Mouse (Mus musculus) heart, embryonic 15.5 days (tissue): Measurements from ENCODE around the gene Smpdl3b. TPM values are rescaled to one million over a fixed set of nuclear protein-coding genes. Genes with fewer than 3 reads are reported as not detected.
"Not testable (repeated sequence)": the region's sequence is repeated elsewhere in the genome, so short reads cannot be mapped to it uniquely, and the experiment has no call there.

Experiments
- ATAC-seq: fragments of 200-750 bp; cut with Nextera tagmentation; replicated peaks from 2 replicates; pipeline ENCODE4 v1.8.0; 2017; ENCODE audit warnings: low read depth, moderate TSS enrichment; ENCODE audit not compliant: insufficient number of reproducible peaks, insufficient read depth, low FRiP score
- H3K27ac ChIP-seq: fragments of 300-500 bp; sonication (generic); 2 replicates; pipeline ENCODE4 v1.5.1; 2015; ENCODE audit warnings: mild to moderate bottlenecking, inconsistent platforms
- H3K27me3 ChIP-seq: fragments of 300-500 bp; sonication (generic); 2 replicates; pipeline ENCODE4 v1.6.1; 2015; ENCODE audit warnings: inconsistent platforms
- H3K36me3 ChIP-seq: fragments of 300-500 bp; sonication (generic); 2 replicates; pipeline ENCODE4 v1.6.1; 2015; ENCODE audit warnings: mild to moderate bottlenecking, inconsistent platforms
- H3K4me1 ChIP-seq: fragments of 300-500 bp; sonication (generic); replicated peaks from 2 replicates; pipeline ENCODE4 v1.6.1; 2015; ENCODE audit warnings: inconsistent platforms
- H3K4me2 ChIP-seq: fragments of 300-500 bp; sonication (generic); 2 replicates; pipeline ENCODE4 v1.6.1; 2015; ENCODE audit warnings: inconsistent platforms, mild to moderate bottlenecking, moderate library complexity
- H3K4me3 ChIP-seq: fragments of 300-500 bp; sonication (generic); 2 replicates; pipeline ENCODE4 v1.5.1; 2015; ENCODE audit warnings: mild to moderate bottlenecking, inconsistent platforms
- H3K9ac ChIP-seq: fragments of 300-500 bp; sonication (generic); 2 replicates; pipeline ENCODE4 v1.6.1; 2015; ENCODE audit warnings: mild to moderate bottlenecking, inconsistent platforms
- H3K9me3 ChIP-seq: fragments of 300-500 bp; sonication (generic); replicated peaks from 2 replicates; pipeline ENCODE4 v1.6.1; 2016; ENCODE audit warnings: inconsistent platforms
- WGBS: fragments of 180-500 bp; shearing (Covaris S2); methylation state at CpG from one replicate; pipeline ENCODE4 v1.1.7; 2015; ENCODE audit warnings: mixed read lengths; 5-methylcytosine and 5-hydroxymethylcytosine counted together
- polyA plus RNA-seq: library from polyadenylated mRNA; unstranded; fragments of >200 nt; fragmentation: Nextera tagmentation; extraction: Ambion mirVana; gene quantifications from 2 replicates; pipeline ENCODE4 v1.2.1, GENCODE M21; 2015

Gene Smpdl3b
- polyA plus RNA-seq, 1 experiment from 2014 or later, result 3.5 TPM

DNA sequence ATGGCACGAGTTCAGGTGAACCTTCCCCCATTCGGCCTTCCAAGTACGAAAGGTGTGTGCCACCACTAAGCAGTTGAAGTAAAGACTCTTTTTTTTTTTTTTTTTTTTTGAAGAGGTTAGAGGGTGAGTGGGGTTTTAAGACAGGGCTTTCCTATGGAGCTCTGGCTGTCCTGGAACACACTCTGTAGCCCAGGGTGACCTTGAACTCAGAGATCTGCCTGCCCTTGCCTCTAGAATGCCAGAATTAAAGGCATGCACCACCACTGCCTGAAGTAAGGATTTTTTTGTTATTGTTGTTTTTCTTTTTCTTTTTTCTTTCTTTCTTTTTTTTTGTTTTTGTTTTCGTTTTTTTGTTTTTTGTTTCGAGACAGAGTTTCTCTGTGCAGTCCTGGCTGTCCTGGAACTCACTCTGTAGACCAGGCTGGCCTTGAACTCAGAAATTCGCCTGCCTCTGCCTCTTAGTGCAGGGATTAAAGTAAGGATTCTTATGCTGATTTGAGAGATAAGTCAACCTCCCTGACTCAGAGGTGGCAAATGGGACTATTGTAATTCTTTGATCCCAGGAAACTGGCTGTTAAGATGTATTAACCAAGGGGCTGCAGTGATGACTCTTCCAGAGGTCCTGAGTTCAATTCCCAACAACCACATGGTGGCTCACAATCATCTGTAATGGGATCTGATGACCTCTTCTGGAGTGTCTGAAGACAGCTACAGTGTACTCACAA lies 7.6 kb downstream of the Smpdl3b start:
- WGBS, result 79% methylated on average over 6 of the region's 6 CpGs
- H3K9ac ChIP-seq, result no peak overlapping the region
- no peaks in the 10 kb centered on the region for H3K27me3 ChIP-seq
- H3K27ac ChIP-seq, result no peak overlapping the region
- no peaks in the 10 kb centered on the region for H3K9me3 ChIP-seq
- H3K4me2 ChIP-seq, result no peak overlapping the region
- no peak overlapping the region for H3K4me3 ChIP-seq
- ATAC-seq, result no peak
- no peaks in the 10 kb centered on the region for H3K36me3 ChIP-seq
- peaks cover 4% of the 10 kb centered on the region for H3K4me1 ChIP-seq

DNA sequence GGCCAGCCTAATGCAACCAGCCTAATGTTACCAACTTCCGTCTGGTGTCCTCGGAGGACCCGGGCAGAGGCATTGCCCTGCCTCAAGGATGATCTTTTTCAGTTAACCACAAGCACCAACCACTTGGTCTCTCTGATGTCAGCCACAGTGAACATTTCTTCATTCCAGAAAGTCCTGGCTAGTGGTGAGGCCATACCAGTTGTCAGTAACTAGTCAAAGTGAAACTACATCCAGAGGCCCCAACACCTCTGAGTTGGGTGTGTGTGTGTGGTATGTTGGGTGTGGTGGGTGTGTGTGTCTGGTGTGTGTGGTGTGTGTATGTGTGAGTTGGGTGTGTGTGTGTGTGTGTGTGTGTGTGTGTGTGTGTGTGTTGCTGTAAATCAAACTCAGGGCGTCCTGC lies 8.3 kb downstream of the Smpdl3b start:
- Histone ChIP-seq H3K9ac (no peak overlapping the region), H3K4me3 (no peak overlapping the region), H3K9me3 (no peaks in the 10 kb centered on the region), H3K36me3 (no peaks in the 10 kb centered on the region), H3K4me2 (no peak overlapping the region), H3K27me3 (no peaks in the 10 kb centered on the region), H3K4me1 (peaks cover 10% of the 10 kb centered on the region), H3K27ac (no peak overlapping the region)
- WGBS, result 89% methylated on average over 4 of the region's 4 CpGs
- ATAC-seq, result no peak

DNA sequence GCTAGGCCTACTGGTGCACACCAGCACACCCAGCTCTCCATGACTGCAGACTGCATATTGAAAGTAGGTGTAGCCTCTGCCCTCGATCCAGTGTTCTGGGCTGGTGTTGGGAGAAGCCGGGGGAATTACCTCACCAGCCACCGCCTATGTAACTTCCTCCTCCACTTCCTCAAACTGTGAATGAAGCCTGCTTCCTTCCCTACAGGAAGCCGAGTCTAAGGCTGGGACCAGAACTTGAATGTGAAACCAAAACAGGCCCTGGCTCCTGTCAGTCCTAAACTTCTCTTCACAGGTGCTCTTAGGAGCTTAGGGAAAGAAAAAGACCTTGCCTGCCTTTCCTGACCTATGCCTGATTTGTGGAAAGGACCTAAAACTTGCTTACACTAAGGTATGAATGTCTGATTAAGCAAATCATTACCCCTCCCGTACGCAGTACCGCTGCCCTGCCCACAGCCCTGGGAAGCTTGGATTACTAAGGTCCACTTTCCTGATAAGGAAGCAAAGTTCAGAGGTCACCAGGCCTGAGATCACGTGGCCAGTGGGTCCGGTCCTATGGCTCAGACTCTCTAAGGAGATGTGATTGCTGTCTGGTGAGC lies 9.3 kb downstream of the Smpdl3b start:
- no peak; the same call in 1 of the 2 replicates for ATAC-seq
- Histone ChIP-seq H3K4me1 (peaks cover 12% of the 10 kb centered on the region), H3K9ac (no peak overlapping the region), H3K4me2 (peak overlapping the region; percentile 42), H3K27me3 (no peaks in the 10 kb centered on the region), H3K9me3 (no peaks in the 10 kb centered on the region), H3K36me3 (no peaks in the 10 kb centered on the region), H3K4me3 (peak overlapping the region; percentile 20; the same call in 1 of the 2 replicates), H3K27ac (peak overlapping the region; percentile 50)
- WGBS, result 43% methylated on average over 9 of the region's 9 CpGs

DNA sequence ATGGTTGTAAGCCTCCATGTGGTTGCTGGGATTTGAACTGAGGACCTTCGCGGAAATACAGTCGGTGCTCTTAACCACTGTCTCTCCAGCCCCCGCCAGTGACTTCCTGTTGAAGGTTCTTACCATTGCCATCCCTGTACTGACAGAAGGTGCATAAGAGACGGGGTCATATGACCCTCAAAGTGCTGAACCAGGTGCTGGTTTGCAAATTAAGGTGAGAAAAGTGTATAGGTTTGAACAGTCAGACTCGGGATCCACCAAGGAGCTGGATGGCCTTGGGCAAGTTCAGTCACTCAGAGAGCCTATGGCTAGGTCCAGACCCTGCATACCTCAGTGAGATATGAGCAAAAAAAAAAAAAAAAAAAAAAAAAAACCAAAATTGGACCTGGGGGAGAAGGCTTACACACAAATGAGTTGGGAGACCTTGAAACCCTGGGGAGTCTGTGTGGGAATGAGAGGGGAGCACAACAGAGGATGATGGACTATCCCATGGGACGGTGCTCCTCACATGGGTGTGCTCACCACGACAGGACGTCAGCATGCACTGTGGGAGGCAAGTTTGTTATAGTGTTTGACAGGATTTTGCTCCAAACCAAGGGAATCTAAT lies 10.0 kb downstream of the Smpdl3b start:
- 81% methylated on average over 9 of the region's 9 CpGs for WGBS
- H3K4me2 ChIP-seq, result no peak overlapping the region
- no peaks in the 10 kb centered on the region for H3K27me3 ChIP-seq
- peak overlapping the region; percentile 50 for H3K27ac ChIP-seq
- H3K36me3 ChIP-seq, result no peaks in the 10 kb centered on the region
- H3K9me3 ChIP-seq, result no peaks in the 10 kb centered on the region
- no peak for ATAC-seq
- no peak overlapping the region for H3K4me3 ChIP-seq
- H3K4me1 ChIP-seq, result peaks cover 12% of the 10 kb centered on the region
- no peak overlapping the region for H3K9ac ChIP-seq

DNA sequence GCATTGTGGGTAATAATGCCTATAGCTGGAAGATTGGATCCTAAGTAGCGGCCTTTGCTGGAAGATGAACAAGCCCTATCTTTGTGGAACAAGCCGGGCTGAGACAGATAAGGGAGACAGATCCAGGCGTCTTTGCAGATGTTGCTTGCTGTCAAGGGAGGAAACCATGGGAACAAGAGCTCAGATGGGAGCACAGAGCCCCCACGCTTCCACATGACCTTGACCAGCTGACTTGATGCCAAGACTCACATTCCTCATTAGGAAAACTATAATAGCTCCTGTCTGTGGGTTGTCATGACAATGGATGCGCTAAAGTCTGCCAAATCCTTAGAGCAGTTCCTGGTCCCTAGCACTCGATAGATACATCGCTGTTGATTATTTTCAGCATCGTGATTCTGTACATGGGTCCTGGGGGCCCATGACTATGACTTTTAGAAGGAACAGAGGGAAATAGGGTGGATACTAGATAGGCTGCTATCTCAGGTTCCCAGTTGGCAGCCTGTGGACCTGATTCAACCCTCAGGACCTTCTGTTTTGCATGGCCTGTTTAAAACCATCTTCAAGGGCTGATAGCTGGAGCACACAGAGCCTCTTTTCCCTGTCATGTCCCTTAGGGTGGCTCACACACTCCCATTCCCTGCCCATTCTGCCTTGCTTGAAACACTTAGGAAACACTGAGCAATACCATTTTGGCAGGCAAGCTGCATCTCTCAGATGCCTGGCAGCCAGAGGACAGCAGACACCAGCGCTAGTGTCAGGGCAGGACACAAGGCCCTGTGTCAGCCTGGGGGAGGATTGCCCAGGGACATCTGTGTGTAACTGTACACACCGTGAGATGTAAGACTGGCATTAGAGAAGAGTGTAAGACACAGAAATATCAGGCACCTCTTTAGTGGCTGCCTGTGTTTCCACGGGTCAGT lies 12.8 kb downstream of the Smpdl3b start:
- H3K4me3 ChIP-seq, result no peak overlapping the region
- ATAC-seq, result no peak
- H3K27me3 ChIP-seq, result no peaks in the 10 kb centered on the region
- no peaks in the 10 kb centered on the region for H3K9me3 ChIP-seq
- peaks cover 12% of the 10 kb centered on the region for H3K4me1 ChIP-seq
- H3K4me2 ChIP-seq, result no peak overlapping the region
- no peaks in the 10 kb centered on the region for H3K36me3 ChIP-seq
- no peak overlapping the region for H3K9ac ChIP-seq
- WGBS, result 47% methylated on average over 11 of the region's 11 CpGs
- no peak overlapping the region for H3K27ac ChIP-seq

DNA sequence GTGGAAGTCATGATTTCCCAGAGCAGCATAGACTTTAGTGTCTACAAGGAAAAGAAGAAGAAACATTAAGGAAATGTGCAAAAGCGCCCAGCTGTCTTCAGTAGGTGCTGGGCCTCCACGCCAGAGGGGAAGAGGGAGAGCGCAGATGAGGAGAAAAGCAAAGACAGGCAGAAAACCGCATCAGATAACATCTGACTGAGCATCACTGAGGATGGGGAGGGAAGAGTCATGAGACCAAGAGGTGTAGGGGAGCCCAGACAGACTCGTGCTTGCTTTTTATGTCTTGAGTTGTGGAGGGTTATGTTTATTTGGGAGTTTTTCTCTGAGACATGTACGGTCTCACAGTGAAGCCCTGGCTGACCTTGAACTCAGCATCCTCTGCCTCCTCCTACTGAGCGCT lies 15.6 kb downstream of the Smpdl3b start:
- 84% methylated on average over 7 of the region's 7 CpGs for WGBS
- no peak overlapping the region for H3K4me3 ChIP-seq
- no peak overlapping the region for H3K4me2 ChIP-seq
- peaks cover 12% of the 10 kb centered on the region for H3K4me1 ChIP-seq
- no peak overlapping the region for H3K27ac ChIP-seq
- no peak overlapping the region for H3K9ac ChIP-seq
- no peaks in the 10 kb centered on the region for H3K36me3 ChIP-seq
- H3K27me3 ChIP-seq, result no peaks in the 10 kb centered on the region
- no peak for ATAC-seq
- no peaks in the 10 kb centered on the region for H3K9me3 ChIP-seq

DNA sequence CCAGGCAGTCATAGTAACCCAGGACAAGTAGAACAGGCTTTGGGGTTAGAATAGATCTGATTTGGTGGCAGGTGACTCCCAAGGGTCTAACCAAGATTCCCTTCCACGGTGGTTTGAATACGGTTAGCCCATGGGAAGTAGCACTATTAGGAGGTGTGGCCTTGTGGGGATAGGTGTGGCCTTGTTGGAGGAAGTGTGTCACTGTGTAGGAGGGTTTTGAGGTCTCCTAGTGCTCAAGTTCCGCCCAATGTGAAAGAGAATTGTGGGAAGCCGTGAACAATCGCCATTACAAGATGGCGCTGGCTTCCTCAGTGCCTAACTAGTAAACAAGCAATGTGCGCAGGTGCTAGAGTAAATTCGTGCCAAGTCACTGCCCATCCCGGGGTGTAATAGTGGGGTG lies 19.9 kb downstream of the Smpdl3b start:
- not testable (repeated sequence) for H3K4me2 ChIP-seq, H3K27me3 ChIP-seq, H3K4me1 ChIP-seq, H3K9me3 ChIP-seq, H3K36me3 ChIP-seq, H3K4me3 ChIP-seq, ATAC-seq, H3K9ac ChIP-seq, H3K27ac ChIP-seq
- 87% methylated on average over 9 of the region's 9 CpGs for WGBS

DNA sequence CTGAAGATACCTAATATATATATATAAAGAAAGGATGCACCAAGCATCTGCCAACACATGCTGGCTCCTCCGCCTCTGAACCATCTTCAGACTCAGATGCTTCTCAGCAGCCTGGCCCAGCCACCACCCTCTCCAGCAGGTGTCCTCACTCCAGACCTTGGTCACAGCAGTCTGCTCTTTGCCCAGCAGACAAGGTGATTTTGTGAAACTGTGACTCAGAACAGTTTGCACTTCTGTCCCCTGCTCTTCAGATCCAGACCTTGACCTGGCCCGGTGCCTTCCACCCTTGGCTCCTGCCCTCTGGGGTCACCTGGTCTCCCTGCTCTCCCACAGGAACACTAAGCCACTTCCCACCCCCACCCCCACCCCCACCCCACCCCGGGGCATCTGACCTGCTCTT lies 21.2 kb downstream of the Smpdl3b start:
- Histone ChIP-seq H3K9me3 (no peaks in the 10 kb centered on the region), H3K9ac (no peak overlapping the region), H3K27ac (no peak overlapping the region), H3K27me3 (no peaks in the 10 kb centered on the region), H3K36me3 (no peaks in the 10 kb centered on the region), H3K4me1 (peaks cover 9% of the 10 kb centered on the region), H3K4me2 (no peak overlapping the region), H3K4me3 (no peak overlapping the region)
- ATAC-seq, result no peak
- 52% methylated on average over 3 of the region's 3 CpGs for WGBS

DNA sequence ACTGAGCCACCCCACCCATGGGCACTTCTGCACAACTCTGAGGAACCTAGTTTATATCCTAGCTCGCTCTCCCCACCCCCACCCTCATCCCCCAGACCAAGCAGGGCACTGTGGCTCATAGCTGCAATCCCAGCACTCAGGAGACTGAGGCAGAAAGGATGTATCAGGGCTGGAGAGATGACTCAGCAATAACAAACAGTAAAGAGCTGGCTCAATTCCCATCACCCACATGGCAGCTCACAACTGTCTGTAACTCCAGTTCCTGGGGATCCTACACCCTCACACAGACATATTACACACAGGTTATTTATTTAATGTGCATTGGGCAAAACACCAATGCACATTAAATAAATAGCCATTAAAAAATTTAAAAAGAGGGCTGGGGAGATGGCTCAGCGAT lies 21.7 kb downstream of the Smpdl3b start:
- Histone ChIP-seq H3K4me3 (no peak overlapping the region), H3K36me3 (no peaks in the 10 kb centered on the region), H3K4me2 (no peak overlapping the region), H3K27me3 (no peaks in the 10 kb centered on the region), H3K9me3 (no peaks in the 10 kb centered on the region), H3K4me1 (peaks cover 9% of the 10 kb centered on the region), H3K9ac (no peak overlapping the region), H3K27ac (no peak overlapping the region)
- no peak for ATAC-seq
- WGBS, result 67% methylated on average over 2 of the region's 2 CpGs

DNA sequence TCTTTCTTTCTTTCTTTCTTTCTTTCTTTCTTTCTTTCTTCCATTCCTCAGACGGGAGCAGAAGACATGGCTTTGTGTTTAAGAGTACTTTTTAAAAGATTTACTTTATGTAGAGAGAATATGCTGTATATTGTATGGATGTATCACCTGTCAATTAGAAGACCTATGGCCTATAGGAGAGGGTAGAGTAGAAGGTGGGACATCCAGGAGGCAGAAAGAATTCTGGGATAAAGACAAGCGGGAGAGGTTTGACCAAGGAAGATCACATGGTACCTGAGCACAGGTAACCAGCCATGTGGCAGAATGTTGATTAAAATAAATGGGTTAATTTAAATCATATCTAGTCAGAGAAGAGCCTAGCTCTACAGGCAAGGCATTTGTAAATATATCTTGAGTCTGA lies 22.3 kb downstream of the Smpdl3b start:
- no peak overlapping the region for H3K27ac ChIP-seq
- H3K4me1 ChIP-seq, result peaks cover 9% of the 10 kb centered on the region
- no peaks in the 10 kb centered on the region for H3K9me3 ChIP-seq
- no peaks in the 10 kb centered on the region for H3K27me3 ChIP-seq
- no peak overlapping the region for H3K9ac ChIP-seq
- no peak for ATAC-seq
- WGBS, result 91% methylated on average over 2 of the region's 2 CpGs
- no peaks in the 10 kb centered on the region for H3K36me3 ChIP-seq
- no peak overlapping the region for H3K4me3 ChIP-seq
- H3K4me2 ChIP-seq, result no peak overlapping the region

DNA sequence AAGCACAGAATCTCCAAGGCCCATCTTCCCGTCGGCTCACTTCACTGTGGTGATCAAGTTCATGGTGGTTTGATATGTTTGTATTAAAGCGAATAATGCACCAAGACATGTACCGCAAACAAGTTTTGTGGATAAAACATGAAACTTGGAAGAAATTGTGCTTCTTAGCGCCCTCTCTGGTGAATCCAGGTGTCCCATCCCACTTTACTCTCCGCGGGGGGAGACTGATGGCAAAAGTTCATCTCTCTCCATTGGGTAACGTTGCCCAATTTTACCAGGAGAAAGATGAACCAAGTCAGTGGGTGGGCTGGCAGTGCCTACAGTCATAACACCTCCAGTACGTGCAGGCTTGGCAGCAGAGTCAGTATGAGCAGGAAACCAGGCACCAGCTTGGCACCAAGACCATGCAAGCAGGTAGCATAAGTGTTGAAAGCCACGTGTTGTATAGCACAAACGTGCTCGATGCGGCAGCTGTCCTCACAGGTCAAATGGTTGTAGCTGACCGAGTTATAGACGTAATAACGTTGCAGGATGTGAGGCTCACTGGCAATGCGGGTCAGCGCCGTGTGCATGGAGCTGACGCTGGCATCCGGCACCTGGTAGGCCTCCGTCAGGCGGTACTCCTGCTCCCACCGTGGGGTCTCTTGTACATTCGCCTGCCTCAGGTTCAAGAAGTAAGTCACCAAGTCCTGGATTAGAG lies 23.8 kb downstream of the Smpdl3b start:
- no peak overlapping the region for H3K27ac ChIP-seq
- 90% methylated on average over 25 of the region's 25 CpGs for WGBS
- no peak overlapping the region for H3K9ac ChIP-seq

More for the DNA sequence above, 23.8 kb downstream of the Smpdl3b start:
- Histone ChIP-seq H3K4me2 (no peak overlapping the region), H3K27me3 (no peaks in the 10 kb centered on the region), H3K36me3 (no peaks in the 10 kb centered on the region), H3K4me1 (peaks cover 9% of the 10 kb centered on the region), H3K4me3 (no peak overlapping the region), H3K9me3 (no peaks in the 10 kb centered on the region)
- ATAC-seq, result no peak
